Mouse (Mus musculus) layer of hippocampus, adult 2 months (tissue): ENCODE data around the gene Plekhg5. TPM values are rescaled to one million over a fixed set of nuclear protein-coding genes. Genes with fewer than 3 reads are reported as not detected.

Experiments
- DNase-seq, 2 experiments: peaks; one replicate each; pipeline ENCODE4 v3.0.0; 2022; ENCODE audit warnings: low spot score in 2 of 2
- H3K27ac ChIP-seq: fragments of 200-600 bp; 2 replicates; pipeline ENCODE4 v1.8.1; 2022
- H3K4me3 ChIP-seq: fragments of 200-600 bp; 2 replicates; pipeline ENCODE4 v1.8.1; 2022; ENCODE audit warnings: mild to moderate bottlenecking
- CTCF ChIP-seq: fragments of 200-600 bp; conservative IDR thresholded peaks from 2 replicates; pipeline ENCODE4 v1.8.1; 2022; ENCODE audit warnings: antibody characterized with exemption, mild to moderate bottlenecking, moderate library complexity
- total RNA-seq, 2 experiments: library from RNA; stranded (reverse); gene quantifications; 2 replicates each; pipeline ENCODE4 v1.2.3; 2021

Plekhg5 gene
- total RNA-seq, 2 experiments from 2014 or later = 163 to 164 TPM

DNA sequence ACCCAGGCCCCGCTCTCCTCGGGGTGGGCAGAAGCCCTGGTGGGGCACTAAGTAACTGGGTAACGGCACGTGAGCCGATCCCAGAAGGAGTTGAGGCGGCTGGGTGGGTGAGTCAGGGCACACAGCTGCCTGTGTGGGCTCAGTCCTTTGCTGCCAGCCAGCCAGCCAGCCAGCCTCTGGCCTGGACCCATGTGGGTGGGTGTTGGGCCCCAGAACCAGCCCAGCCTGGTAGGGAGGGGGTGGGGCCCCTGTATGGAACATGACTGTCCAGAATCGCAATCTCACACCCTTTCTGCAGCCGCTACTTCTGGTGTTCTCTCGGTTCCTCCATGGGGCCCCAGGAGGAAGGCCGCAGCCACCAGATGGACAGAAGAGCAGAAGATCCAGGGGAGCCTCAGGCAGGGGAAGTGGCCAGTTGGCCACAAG lies 5.8 kb downstream of the Plekhg5 start:
- Histone ChIP-seq H3K27ac (peak overlapping the region; percentile 53), H3K4me3 (no peak overlapping the region)
- TF ChIP-seq CTCF = no peak
- DNase-seq = no peak

DNA sequence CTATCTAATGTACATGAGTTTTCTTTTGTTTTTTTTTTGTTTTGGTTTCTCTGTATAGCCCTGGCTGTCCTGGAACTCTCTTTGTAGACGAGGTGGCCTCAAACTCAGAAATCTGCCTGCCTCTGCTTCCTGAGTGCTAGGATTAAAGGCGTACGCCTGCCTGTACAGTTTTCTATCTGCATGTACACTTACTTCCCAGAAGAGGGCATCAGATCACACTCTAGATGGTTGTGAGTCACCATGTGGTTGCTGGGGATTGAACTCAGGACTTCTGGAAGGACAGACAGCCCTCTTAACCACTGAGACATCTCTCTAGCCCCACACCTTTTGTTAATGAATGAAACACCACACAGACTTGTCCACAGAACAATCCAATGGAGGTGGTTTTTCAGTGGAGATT lies 7.0 kb downstream of the Plekhg5 start:
- Histone ChIP-seq H3K27ac (no peak overlapping the region), H3K4me3 (no peak overlapping the region)
- peak; percentile 35 for TF ChIP-seq CTCF
- no peak for DNase-seq

GRCm38 (mm10) chr4:152079931-152080330 lies 7.6 kb downstream of the Plekhg5 start:
- DNase-seq = no peak
- no peak overlapping the region for H3K27ac ChIP-seq
- TF ChIP-seq CTCF = no peak
- H3K4me3 ChIP-seq = no peak overlapping the region

DNA sequence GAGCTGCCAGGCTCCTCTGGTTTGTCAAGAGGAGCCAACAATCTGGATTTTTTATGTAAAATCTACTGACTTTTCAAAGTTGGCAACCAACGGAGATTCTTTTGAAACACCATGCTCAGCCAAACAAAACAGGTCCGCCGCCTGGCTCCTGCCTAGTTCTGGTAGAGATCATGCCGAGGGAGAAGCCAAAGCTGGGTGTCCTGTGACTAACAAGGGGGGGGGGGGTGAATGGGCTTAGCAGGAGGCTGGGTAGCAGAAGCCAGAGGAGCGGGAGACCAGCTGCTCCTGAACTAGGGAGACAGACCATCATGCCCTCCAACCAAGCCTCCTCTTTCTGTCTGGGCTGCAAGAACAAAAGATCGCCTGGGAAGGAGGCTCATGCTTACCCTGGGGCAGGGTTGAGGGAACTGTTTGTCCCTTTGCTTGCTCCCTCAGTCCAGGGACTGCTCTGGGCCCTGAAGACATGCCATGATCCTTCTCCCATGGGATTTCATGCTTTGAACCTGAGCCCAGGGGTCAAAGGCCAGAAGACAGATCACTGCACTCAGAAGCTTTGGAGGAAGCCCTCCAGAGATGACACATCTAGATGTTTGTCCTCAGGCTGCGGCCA lies 11.4 kb downstream of the Plekhg5 start:
- Histone ChIP-seq H3K27ac (peak overlapping the region; percentile 74; the same call in 1 of the 2 replicates), H3K4me3 (no peak overlapping the region)
- DNase-seq = no peak
- no peak for TF ChIP-seq CTCF

DNA sequence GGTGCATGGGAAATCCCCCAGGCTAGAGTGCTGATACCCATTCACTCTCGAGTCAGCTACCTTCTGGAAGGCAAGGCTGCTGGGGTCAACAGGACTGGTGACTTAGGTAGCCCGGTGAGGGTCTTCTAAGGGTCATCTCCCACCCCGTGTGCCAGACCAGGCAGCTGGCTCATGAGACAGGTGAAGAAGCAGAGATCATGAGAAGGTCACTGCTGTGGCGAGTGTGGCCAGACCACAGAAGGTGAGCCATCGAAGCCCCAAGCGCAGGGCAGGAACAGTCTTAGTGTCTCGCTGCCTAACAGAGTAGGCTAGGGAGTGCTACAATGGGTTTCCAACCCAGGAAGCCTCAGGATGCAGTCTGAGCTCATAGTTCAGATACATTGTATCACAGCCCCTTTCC lies 12.3 kb downstream of the Plekhg5 start:
- no peak overlapping the region for H3K27ac ChIP-seq
- TF ChIP-seq CTCF = no peak
- no peak overlapping the region for H3K4me3 ChIP-seq
- DNase-seq = no peak

GRCm38 (mm10) chr4:152086505-152087210 lies 14.4 kb downstream of the Plekhg5 start:
- peak in 1 of 2 experiments; percentile 67 for DNase-seq
- H3K27ac ChIP-seq = peak overlapping the region; percentile 98
- TF ChIP-seq CTCF = no peak
- H3K4me3 ChIP-seq = peak overlapping the region; percentile 88

GRCm38 (mm10) chr4:152087211-152088081 lies 15.1 kb downstream of the Plekhg5 start:
- no peak for TF ChIP-seq CTCF
- DNase-seq = no peak
- H3K4me3 ChIP-seq = peak overlapping the region; percentile 88
- H3K27ac ChIP-seq = peak overlapping the region; percentile 98

- Histone ChIP-seq H3K4me3 (peak overlapping the region; percentile 88), H3K27ac (peak overlapping the region; percentile 98)
- TF ChIP-seq CTCF = no peak
- DNase-seq = no peak
Observed at GRCm38 (mm10) chr4:152088133-152088532, 15.8 kb downstream of the Plekhg5 start.

DNA sequence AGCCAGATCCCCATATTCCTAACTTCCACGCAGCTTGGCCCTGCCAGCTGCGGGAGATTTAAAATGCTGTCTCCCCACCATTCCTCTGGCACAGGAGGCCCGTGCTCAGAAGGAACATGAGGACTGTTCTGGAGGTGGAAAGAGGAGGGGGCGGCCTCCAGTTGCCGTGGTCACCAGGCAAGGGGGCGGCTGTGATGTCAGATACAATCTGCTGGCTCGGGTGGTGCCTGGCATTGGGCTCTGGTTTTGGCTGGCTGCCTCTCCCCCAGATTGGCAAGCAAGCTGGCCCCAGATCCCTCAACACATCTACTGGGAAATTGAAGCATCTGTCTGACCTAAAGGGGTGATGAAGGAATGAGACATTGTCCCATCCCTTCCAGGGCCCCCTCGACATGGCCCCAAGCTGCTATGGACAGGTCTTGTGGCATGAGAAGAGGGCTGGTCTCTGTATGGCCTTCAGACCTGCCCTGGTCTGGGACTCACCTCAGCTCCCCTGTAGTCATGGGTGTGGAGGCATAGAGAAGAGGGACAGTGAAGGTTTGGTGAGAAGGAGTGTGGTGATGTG lies 16.3 kb downstream of the Plekhg5 start:
- Histone ChIP-seq H3K27ac (peak overlapping the region; percentile 98), H3K4me3 (peak overlapping the region; percentile 88)
- DNase-seq = peak; percentile 90 to 92
- TF ChIP-seq CTCF = no peak

- no peak for TF ChIP-seq CTCF
- no peak for DNase-seq
- peak overlapping the region; percentile 88 for H3K4me3 ChIP-seq
- peak overlapping the region; percentile 98 for H3K27ac ChIP-seq
Observed at GRCm38 (mm10) chr4:152090191-152090590, 17.9 kb downstream of the Plekhg5 start.

DNA sequence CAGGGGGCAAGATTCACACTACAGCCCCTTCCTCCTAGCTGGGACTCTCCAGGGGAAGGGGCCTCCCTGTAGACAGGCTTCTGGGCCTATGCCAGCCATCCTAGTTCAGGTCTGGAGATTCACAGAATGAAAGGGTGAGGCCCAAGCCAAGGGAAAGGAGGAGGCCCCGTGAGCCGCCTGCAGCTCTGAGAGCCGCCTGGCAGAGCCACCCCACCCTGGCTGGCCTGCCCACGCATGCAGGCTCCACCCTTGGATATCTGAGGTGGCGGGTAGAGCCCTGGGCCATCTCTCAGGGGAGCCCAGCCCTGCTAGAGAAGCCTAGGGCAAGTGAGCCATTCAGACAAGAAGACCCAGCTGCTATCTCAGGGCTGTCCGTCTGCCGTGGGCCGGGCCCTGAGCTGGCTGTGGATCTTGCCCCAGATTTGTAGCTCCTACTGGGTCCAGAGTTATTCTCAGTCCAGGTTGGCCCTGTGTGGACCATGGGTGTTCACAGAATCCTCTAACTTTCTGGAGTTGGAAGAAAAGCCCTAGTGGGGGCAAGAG lies 20.5 kb downstream of the Plekhg5 start:
- no peak for TF ChIP-seq CTCF
- Histone ChIP-seq H3K4me3 (peak overlapping the region; percentile 17), H3K27ac (peak overlapping the region; percentile 77)
- DNase-seq = no peak

- TF ChIP-seq CTCF = no peak
Observed at GRCm38 (mm10) chr4:152094233-152094632, 21.9 kb downstream of the Plekhg5 start.

More at GRCm38 (mm10) chr4:152094233-152094632, 21.9 kb downstream of the Plekhg5 start:
- Histone ChIP-seq H3K27ac (no peak overlapping the region), H3K4me3 (no peak overlapping the region)
- DNase-seq = no peak
